Mouse (Mus musculus) ES-E14 (cell line): ENCODE measurements around the gene Cx3cr1. TPM values are rescaled to one million over a fixed set of nuclear protein-coding genes. Genes with fewer than 3 reads are reported as not detected.

ENCODE experiments used
- DNase-seq: peaks from one replicate; pipeline ENCODE4 v3.0.0-alpha.2; 2013; ENCODE audit warnings: low read depth, low spot score
- H3K27ac ChIP-seq: 2 replicates; pipeline ENCODE4 v1.5.1; 2012; ENCODE audit warnings: low read depth, mild to moderate bottlenecking, low read length, moderate library complexity, mixed read lengths; ENCODE audit not compliant: poor library complexity, insufficient read depth, severe bottlenecking
- H3K36me3 ChIP-seq: 2 replicates; pipeline ENCODE4 v1.6.1; 2012; ENCODE audit warnings: mild to moderate bottlenecking, low read length, moderate library complexity, mixed read lengths; ENCODE audit not compliant: control insufficient read depth, poor library complexity, insufficient read depth, severe bottlenecking
- H3K4me1 ChIP-seq, 2 experiments: fragments of 150-350 bp in 1 of 2; sonication (generic) in 1 of 2; 2 replicates each; pipeline ENCODE4 v1.6.1; 2012; ENCODE audit warnings: low read length in 2 of 2, mild to moderate bottlenecking in 1 of 2, mixed read lengths in 1 of 2; ENCODE audit not compliant: control insufficient read depth in 2 of 2, insufficient read depth in 2 of 2, poor library complexity in 1 of 2
- H3K4me3 ChIP-seq, 2 experiments: fragments of 150-350 bp in 1 of 2; sonication (generic) in 1 of 2; 2 replicates each; pipeline ENCODE4 v1.5.1; 2012; ENCODE audit warnings: low read length in 2 of 2, low read depth in 1 of 2, mild to moderate bottlenecking in 1 of 2, mixed read lengths in 1 of 2; ENCODE audit not compliant: insufficient read depth in 1 of 2, poor library complexity in 1 of 2, severe bottlenecking in 1 of 2
- H3K9ac ChIP-seq: 2 replicates; pipeline ENCODE4 v1.6.1; 2012; ENCODE audit warnings: low read depth, mild to moderate bottlenecking, low read length, mixed read lengths; ENCODE audit not compliant: poor library complexity, insufficient read depth, severe bottlenecking
- H3K9me3 ChIP-seq: fragments of 150-350 bp; sonication (generic); 2 replicates; pipeline ENCODE4 v1.6.1; 2012; ENCODE audit warnings: low read depth, mild to moderate bottlenecking, low read length; ENCODE audit not compliant: control insufficient read depth, insufficient read depth
- CHD2 ChIP-seq: IDR thresholded peaks from 2 replicates; pipeline ENCODE4 v1.6.1; 2014; ENCODE audit warnings: mild to moderate bottlenecking, low read depth, low read length, inconsistent platforms
- HCFC1 ChIP-seq: IDR thresholded peaks from 2 replicates; pipeline ENCODE4 v1.6.1; 2012; ENCODE audit warnings: low read length, inconsistent platforms, borderline replicate concordance; ENCODE audit not compliant: insufficient read depth
- MAFK ChIP-seq: IDR thresholded peaks from 2 replicates; pipeline ENCODE4 v1.6.1; 2014; ENCODE audit warnings: mild to moderate bottlenecking, low read depth, low read length, inconsistent platforms; ENCODE audit not compliant: insufficient read depth
- ZC3H11A ChIP-seq: IDR thresholded peaks from 2 replicates; pipeline ENCODE4 v1.6.1; 2012; ENCODE audit warnings: low read depth, mild to moderate bottlenecking, inconsistent platforms, low read length, borderline replicate concordance
- ZNF384 ChIP-seq: IDR thresholded peaks from 2 replicates; pipeline ENCODE4 v1.6.1; 2012; ENCODE audit warnings: low read depth, low read length, inconsistent platforms
- in situ Hi-C, 2 experiments: fragments of 600-800 bp; cut with MboI; formaldehyde crosslinking; loops; one replicate each; pipeline ENCODE4 v1.15.1; 2025; ENCODE audit warnings: low sequenced_read_pairs in 2 of 2, inconsistent platforms in 1 of 2; ENCODE audit not compliant: unreplicated experiment in 2 of 2
- total RNA-seq: library from RNA; depleted of rRNA; stranded (reverse); fragments of 300-350 nt; gene quantifications from 2 replicates; pipeline ENCODE4 v1.2.3, GENCODE M21; 2012

Gene Cx3cr1
- total RNA-seq, 1 experiment: 0.09 TPM

DNA sequence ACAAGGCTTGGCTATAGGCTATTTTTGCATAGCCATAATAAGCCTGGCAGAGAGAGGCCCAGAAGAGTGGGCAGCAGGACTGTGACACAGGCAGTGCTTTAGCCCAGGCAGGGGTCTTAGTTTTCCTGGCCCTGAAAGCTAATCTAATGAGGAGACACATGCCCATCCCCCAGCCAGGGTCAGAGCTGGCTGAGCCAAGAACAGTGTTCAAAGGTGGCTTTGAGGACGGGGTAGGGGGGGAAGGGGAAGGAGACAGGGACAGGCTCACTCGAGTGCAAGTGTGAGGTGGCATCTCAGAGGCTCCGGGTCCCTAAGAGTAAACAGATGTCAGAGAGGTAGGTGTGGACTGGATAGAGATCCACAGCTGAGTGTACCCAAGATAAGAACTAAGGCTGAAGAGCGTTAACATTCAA is 88.9 kb downstream of the Cx3cr1 start:
- Histone ChIP-seq H3K9me3 (no peaks in the 10 kb centered on the region), H3K9ac (peak overlapping the region; percentile 4; the same call in 1 of the 2 replicates), H3K27ac (peak overlapping the region; percentile 42; the same call in 1 of the 2 replicates), H3K4me3 (peak overlapping the region; percentile 83 to 87; a peak in 1 of 4 replicates), H3K4me1 (peaks cover 8 to 54% of the 10 kb centered on the region in 2 experiments), H3K36me3 (peaks cover 7% of the 10 kb centered on the region)
- in situ Hi-C loops: no loop called here
- TF ChIP-seq ZNF384: no peak
- no peak for TF ChIP-seq CHD2
- no peak for DNase-seq

DNA sequence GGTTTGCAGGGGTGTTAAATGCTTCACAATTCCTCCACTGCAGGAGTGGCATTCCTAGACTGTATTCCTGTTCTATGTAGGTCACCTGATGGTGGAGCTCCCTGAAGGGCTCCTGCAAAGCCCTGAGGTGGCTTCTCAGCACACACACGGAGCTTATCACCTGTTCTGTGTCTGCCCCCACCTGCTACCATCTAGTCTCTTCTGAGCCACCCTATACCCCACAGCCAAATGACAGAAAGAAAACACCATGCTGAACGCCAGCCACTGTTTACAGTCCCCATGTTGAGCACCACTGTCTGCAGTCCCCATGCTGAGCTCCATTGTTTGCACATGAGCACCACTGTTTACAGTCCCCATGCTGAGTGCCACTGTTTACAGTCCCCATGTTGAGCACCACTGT is 89.9 kb downstream of the Cx3cr1 start:
- peaks cover 8 to 50% of the 10 kb centered on the region in 2 experiments for H3K4me1 ChIP-seq
- DNase-seq: no peak
- no peak overlapping the region for H3K4me3 ChIP-seq
- TF ChIP-seq ZC3H11A: no peak
- no peak for TF ChIP-seq HCFC1
- no peak for TF ChIP-seq ZNF384
- TF ChIP-seq CHD2: no peak
- no peak for TF ChIP-seq MAFK
- in situ Hi-C loops: no loop called here
- no peaks in the 10 kb centered on the region for H3K9me3 ChIP-seq
- H3K27ac ChIP-seq: no peak overlapping the region
- peaks cover 13% of the 10 kb centered on the region for H3K36me3 ChIP-seq
- no peak overlapping the region for H3K9ac ChIP-seq

DNA sequence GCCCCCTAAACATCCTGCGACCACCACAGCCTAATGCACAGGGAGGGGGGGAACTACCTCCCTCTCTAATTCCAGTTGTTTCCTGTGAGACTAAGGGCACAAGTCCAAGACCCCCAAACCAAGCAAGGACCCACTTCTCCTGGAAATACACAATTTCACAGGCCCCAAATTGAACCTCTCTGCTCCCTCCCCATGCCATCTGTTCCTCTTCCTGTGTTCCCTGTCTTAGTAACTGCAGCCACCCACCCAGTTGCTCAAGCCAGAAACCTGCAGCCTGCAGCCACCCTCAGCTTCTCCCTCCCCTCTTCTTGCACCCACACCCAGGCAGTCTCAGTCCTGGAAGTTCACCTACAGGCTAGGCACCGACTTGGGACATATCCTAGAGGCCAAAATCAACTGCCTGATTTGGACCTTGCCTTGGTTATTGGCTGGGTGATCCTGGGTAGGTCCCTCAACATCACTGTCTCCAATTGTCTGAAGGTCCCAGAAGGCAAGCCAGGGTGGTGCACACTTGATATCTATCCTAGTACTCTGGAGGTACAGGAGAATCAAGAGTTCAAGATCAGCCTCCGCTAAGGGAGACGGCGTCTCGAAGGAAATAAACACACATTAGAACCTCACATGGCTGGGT is 90.8 kb downstream of the Cx3cr1 start:
- Histone ChIP-seq H3K4me1 (peaks cover 8 to 50% of the 10 kb centered on the region in 2 experiments), H3K36me3 (peaks cover 15% of the 10 kb centered on the region), H3K4me3 (no peak overlapping the region), H3K27ac (peak overlapping the region; percentile 24; the same call in 1 of the 2 replicates), H3K9me3 (no peaks in the 10 kb centered on the region), H3K9ac (no peak overlapping the region)
- DNase-seq: no peak
- in situ Hi-C loops: no loop called here
- TF ChIP-seq CHD2: no peak
- no peak for TF ChIP-seq ZC3H11A
- TF ChIP-seq ZNF384: no peak
- no peak for TF ChIP-seq HCFC1
- no peak for TF ChIP-seq MAFK

- TF ChIP-seq MAFK (no peak), HCFC1 (no peak), ZC3H11A (no peak), CHD2 (no peak), ZNF384 (no peak)
- peak overlapping the region; percentile 28; the same call in 1 of the 2 replicates for H3K9ac ChIP-seq
- H3K4me1 ChIP-seq: peaks cover 8 to 50% of the 10 kb centered on the region in 2 experiments
- H3K36me3 ChIP-seq: peaks cover 20% of the 10 kb centered on the region
- no peak for DNase-seq
- H3K4me3 ChIP-seq: no peak overlapping the region
- in situ Hi-C loops: no loop called here
- H3K9me3 ChIP-seq: no peaks in the 10 kb centered on the region
- peak overlapping the region; percentile 78; the same call in 1 of the 2 replicates for H3K27ac ChIP-seq
Measured at GRCm38 (mm10) chr9:119978151-119978810, 91.4 kb downstream of the Cx3cr1 start.
